Mouse (Mus musculus) layer of hippocampus, adult 2 months (tissue): ENCODE measurements around the gene Uba3. TPM values are rescaled to one million over a fixed set of nuclear protein-coding genes. Genes with fewer than 3 reads are reported as not detected.

Experiments used
- DNase-seq, 2 experiments: peaks; one replicate each; pipeline ENCODE4 v3.0.0; 2022; ENCODE audit warnings: low spot score in 2 of 2
- H3K27ac ChIP-seq: fragments of 200-600 bp; 2 replicates; pipeline ENCODE4 v1.8.1; 2022
- H3K4me3 ChIP-seq: fragments of 200-600 bp; 2 replicates; pipeline ENCODE4 v1.8.1; 2022; ENCODE audit warnings: mild to moderate bottlenecking
- CTCF ChIP-seq: fragments of 200-600 bp; conservative IDR thresholded peaks from 2 replicates; pipeline ENCODE4 v1.8.1; 2022; ENCODE audit warnings: antibody characterized with exemption, mild to moderate bottlenecking, moderate library complexity
- total RNA-seq, 2 experiments: library from RNA; stranded (reverse); gene quantifications; 2 replicates each; pipeline ENCODE4 v1.2.3; 2021

The Uba3 gene
- total RNA-seq, 2 experiments from 2014 or later: 69.4 to 71.3 TPM

DNA sequence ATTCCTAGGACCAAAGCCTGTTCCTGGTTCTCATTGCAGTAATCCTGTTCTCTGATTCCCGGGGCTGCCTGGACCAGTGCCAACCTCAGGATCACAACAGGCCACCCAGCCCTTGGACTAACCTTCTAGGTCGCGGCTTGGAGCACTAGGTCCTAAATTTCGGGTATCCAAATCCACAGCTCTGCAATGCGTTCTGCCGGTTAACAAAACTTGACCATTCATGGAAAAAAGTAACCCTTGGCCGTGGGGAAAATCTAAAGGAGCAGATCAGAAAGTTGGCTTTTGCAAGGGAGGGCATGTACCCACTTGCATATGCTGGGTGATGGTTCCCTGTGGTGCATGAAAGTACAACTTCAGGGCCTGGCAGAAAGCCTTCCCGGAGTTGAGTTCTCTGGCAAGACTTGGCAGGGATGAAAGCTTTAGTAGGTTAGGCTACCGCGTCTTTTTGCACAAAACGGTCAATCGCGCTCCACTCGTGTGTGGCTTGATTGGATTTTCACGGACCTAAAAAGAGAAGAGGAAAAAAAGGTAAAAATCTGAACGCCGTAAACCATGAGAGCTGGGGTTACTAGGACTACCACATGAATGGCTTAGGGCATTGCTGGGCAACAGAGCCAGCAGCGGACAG, 57.6 kb downstream of the Uba3 start:
- no peak for TF ChIP-seq CTCF
- DNase-seq: peak; percentile 5 to 20
- Histone ChIP-seq H3K4me3 (peak overlapping the region; percentile 86), H3K27ac (peak overlapping the region; percentile 97)

DNA sequence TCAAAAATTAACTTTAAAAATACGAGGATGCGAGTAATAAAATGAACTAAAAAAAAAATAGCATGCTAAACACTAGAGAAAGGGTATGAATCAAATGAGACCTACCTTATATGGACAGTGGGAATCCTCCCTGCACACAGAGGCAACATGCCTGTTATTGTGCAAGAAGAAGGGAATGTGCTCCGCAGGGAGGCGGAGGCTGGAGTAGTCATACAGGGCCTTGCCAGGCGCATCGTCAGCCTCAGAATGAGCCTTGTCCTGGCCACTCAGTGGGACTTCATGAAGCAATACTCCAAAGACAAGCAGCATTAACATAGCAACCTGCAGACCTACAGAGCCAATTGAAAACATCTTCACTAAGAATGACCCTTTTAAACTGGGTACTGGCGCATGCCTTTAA, 60.3 kb downstream of the Uba3 start:
- Histone ChIP-seq H3K27ac (peak overlapping the region; percentile 97), H3K4me3 (peak overlapping the region; percentile 16; the same call in 1 of the 2 replicates)
- no peak for DNase-seq
- no peak for TF ChIP-seq CTCF

DNA sequence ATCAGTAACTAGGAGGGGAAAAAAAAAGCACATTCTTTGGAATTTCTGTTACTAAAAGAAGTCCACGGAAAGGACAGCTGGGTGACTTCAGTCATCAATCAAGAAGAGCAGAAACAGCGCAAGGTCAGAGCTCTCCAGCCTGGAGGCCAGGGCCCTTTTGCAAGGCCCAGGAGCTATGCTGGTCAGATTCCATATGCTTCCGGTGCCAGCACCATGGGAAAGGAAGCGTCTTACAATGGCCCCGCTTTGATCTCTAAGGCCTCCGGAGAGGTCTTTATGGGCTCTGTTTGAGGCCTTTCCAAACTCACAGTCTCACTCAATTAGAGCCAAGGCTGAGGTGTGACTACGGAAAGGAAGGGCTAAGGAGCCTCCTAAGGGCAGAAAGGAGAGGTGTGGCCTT, 61.1 kb downstream of the Uba3 start:
- peak overlapping the region; percentile 56 for H3K27ac ChIP-seq
- no peak for DNase-seq

DNA sequence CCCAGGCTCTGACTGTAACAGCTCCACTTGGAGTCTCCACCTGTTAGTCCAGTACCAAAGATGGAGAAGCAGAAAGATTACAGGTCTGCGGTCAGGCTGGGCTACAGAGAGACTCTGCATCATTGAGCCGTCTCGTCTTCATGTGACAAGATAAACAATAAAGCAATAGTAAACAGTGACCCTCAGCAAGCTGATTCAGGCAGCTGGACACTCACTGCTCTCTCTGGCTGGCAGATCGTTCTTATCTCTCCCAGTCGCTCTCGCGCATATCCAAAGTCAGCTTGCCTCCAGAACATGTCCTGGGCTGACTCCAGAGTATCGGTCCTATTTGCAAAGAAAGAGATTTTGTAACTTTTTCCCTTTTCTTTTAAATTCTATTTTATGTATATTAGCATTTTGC, 62.8 kb downstream of the Uba3 start:
- Histone ChIP-seq H3K4me3 (no peak overlapping the region), H3K27ac (no peak overlapping the region)
- DNase-seq: no peak
- no peak for TF ChIP-seq CTCF

More for the DNA sequence above, 61.1 kb downstream of the Uba3 start:
- TF ChIP-seq CTCF: no peak
- no peak overlapping the region; the same call in 1 of the 2 replicates for H3K4me3 ChIP-seq

DNA sequence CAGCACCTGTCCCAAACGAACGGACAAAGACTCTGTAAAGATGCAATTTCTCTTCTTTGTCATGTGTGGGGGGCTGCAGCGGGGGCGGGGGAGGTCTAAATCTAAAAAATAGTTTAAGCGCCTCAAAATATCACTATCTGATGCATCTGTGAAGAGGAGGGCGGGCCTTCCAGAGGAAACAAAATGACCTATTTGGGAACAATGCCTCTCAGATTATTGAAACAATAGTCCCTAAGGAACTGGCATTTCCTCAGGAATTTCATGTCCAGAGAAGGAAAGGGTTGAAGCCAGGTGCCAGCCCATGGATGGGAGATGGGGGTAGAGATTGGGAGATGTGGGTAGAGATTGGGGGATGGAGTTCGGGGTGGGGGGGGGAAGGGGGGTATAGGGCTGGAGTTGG, 63.6 kb downstream of the Uba3 start:
- no peak overlapping the region for H3K4me3 ChIP-seq
- H3K27ac ChIP-seq: no peak overlapping the region
- DNase-seq: no peak
- TF ChIP-seq CTCF: no peak

Other genes starting within 250 kb of the Uba3 start
- not detected for gene Fam19a4, start 145.2 kb downstream of the Uba3 start, total RNA-seq
- 10 to 100 TPM; 21.3 to 24.0 TPM for gene Eogt, start 56.5 kb downstream of the Uba3 start, total RNA-seq
- gene Tmf1, start 26.5 kb downstream of the Uba3 start, total RNA-seq: 10 to 100 TPM; 48.4 to 52.3 TPM
- gene Arl6ip5, start 5.0 kb upstream of the Uba3 start, total RNA-seq: 100 to 1,000 TPM; 176 to 180 TPM
- not detected for gene Lmod3, start 47.1 kb upstream of the Uba3 start, total RNA-seq